Mouse (Mus musculus): ENCODE data around the gene Nudt16l1.

The Nudt16l1 gene

DNA sequence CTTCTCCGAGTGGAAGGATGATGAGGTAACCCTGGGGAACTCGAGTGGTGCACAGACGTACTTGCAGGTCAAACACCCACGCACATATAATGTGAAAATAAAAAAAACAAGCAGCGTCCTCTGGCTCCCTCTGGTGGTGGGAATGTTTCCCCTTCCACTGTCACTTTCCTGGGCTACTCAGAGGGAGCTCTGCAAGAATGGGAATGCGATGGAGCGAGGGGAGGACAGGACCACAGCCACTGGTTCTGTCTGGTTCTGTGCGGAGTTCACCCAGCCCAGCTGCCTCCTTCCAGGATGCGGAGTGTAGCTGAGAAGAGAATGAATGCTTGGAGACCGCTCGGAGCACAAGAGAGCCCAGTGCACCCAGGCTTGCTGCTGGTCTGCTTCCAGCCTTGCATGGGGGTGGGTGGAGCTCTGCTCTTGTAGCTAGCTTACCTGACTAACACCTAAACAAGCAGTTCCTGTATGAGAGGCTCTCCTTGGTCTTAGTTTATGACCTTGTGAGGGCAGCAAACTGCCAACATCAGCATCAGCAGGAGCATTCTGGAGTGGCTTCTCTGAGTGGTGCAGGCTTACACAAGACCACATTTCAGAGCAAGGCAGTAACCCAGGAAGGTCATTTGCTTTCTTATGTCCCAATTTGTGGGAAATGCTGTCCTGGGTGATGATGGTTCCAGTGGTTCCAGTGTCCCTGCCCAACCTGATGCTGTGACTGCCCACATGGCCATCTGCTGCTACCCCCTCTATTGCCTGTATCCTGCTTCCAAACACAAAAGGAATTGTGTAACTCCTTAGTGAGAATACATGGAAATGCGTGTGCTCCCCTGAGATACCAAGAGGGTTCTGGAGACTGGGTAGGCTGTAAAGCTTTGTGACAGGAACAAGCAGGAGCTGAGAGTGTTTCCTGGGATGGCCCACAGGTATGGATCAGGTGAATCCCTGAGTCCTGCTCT, 24.5 kb upstream of the Nudt16l1 start:
- DNase-seq (ENCODE audit: low spot score), result peak; percentile 89

DNA sequence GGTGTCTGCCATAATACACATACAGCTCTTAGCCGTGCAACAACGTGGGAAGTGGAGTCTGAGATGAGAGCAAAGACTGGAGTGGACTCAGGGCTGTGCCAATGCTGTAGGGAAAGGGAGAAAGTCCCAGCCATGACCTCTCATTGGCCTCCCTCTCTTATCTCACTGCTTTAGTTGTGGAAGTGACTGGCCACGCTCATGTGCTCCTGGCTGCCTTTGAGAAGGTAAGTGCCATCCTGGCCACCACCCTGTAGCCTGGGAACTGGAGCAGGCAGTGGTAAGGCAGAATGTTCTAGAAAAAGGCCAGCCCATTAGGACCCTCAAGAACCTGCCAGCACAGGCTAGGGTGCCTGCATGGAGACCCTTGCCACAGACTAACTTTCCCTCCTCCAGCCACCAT, 22.6 kb upstream of the Nudt16l1 start:
- DNase-seq (ENCODE audit: low spot score), result no peak

DNA sequence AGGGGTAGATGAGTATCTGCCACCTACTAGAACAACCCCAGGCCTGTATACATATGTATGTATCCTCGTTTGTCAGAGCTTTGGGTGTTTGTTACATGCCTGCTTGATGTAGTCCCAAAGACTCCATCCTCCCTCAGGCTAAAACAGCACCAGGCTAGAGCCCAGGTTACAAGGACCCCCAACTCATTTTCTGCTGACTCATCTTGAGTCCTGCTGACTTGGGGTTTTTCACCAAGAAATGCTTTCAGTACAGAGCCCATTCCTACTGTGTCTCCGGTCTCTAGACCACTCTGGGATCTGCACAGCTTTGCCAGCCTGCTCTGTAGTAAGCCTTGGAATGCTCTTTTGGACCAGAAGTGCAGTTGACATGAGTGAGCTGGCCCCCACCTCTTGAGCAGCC, 22.0 kb upstream of the Nudt16l1 start:
- no peak for DNase-seq (ENCODE audit: low spot score)

DNA sequence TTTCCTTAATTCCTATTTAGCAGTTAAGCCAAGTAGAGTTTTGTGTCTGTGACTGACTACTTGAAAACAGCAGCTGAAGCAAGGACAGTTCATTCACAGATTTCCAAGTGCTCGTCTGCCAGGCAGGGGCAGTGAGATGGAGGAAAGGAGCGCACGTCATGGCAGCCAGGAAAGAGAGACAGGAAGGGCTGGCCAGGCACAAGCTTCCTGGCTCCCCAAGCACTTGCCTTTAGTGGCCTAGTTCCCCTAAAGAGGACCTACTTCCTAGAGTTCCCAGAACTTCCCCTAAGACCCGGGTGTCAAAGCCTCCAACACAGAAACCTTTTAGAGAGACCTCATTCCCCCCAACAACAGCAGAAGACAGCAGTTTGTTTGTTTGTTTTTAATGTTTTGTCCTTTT, 18.0 kb upstream of the Nudt16l1 start:
- DNase-seq (ENCODE audit: low spot score), result no peak

DNA sequence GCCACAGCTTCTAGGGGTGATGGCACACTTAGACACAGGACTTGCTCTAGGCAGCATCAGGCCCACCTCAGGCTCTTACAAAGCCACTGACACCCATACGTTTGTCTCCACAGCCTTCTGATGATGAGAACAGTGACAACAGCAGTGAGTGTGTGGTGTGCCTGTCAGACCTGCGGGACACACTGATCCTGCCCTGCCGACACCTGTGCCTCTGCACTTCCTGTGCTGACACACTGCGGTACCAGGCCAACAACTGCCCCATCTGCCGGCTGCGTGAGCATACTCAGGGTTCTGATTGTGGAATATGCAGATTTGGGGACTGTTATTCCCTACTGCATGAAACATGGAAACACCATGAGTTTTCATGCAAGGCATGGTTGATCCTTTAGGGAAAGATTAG, 16.1 kb upstream of the Nudt16l1 start:
- no peak for DNase-seq (ENCODE audit: low spot score)

DNA sequence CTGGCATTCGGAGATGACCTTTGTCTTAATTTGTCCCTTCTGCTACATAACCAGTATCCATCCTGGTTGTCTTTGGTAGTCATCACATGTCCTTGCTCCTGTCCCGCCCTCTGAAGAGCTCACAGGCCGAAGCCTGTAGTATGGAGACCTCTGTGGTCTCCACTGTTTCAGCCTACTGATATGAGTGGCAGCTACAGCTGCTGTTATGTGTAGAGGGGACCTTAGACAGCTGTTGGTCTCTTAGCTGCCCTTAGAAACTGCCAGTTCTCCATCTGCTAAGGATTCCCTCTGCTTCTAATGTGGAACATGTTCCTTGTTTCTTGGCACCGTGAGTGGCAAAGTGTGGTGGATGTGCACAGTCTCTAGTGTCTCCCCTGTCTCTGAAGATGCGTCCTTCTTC, 14.6 kb upstream of the Nudt16l1 start:
- no peak for DNase-seq (ENCODE audit: low spot score)

DNA sequence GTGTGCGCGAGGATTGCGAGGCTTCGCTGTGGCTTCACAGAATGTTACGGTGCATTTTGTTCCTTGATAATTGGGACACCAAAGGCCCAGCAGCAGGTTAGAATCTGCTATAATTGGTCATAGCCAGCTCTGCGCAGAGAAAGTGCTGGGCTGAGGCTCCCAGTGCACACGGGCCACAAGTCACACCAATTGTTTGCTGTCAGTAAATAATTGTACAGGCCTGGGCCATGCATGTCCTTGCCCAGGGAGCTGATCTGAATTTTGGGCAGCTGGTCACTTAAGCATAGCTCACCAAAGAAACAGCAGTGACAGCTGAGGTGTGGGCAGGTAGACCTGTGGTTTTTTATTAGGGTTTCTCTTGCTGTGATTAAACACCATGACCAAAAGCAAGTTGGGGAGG, 10.6 kb upstream of the Nudt16l1 start:
- DNase-seq (ENCODE audit: low spot score), result no peak

DNA sequence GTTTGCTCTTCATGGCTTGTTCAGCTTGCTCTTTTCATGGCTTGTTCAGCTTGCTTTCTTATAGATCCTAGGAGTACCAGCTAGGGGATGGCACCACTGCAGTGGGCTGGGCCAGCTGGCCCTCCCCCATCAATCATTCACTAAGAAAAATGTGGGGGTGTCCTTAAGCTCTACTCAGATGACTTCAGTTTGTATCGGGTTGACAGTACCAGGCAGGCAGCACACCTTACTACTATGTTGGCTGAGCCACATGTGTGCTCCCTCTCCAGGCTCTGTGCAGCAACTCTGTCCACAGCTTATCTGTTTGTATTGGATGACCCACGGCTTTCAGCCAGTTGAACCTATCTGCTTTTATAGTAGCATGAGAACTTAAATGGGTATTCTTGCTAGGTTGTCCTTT, 10.1 kb upstream of the Nudt16l1 start:
- no peak for DNase-seq (ENCODE audit: low spot score)

DNA sequence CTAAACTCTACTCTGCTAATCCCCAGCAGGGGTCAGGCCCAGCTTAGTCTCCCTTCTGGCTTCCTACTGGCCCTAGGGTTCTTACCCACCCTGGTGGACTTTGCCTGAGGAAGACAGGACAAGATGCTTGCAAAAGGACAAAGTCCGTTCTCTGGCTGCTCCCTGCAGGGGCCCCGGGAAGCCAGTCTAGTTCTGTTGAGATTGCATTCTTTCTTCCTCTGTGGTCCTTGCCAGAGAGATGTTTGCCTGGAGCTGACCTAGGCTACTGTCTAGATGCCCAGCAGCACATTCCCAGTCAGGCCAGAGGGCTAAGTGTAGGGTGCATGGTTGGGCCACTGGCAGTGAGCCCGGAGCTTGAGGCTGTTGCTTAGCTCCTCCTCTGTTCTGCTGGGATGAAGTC, 6.1 kb upstream of the Nudt16l1 start:
- DNase-seq (ENCODE audit: low spot score), result no peak

DNA sequence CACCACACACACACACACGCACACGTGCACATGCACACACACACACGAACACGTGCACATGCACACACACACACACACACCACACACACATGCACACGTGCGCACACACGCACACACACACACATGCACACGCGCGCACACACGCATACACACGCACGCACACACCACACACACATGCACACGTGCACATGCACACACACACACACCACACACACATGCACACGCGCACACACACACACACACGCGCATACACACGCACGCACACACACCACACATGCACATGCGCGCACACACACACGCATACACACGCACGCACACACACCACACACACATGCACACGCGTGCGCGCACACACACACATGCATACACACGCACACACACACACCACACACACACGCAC, 3.1 kb upstream of the Nudt16l1 start:
- no peak for DNase-seq (ENCODE audit: low spot score)

DNA sequence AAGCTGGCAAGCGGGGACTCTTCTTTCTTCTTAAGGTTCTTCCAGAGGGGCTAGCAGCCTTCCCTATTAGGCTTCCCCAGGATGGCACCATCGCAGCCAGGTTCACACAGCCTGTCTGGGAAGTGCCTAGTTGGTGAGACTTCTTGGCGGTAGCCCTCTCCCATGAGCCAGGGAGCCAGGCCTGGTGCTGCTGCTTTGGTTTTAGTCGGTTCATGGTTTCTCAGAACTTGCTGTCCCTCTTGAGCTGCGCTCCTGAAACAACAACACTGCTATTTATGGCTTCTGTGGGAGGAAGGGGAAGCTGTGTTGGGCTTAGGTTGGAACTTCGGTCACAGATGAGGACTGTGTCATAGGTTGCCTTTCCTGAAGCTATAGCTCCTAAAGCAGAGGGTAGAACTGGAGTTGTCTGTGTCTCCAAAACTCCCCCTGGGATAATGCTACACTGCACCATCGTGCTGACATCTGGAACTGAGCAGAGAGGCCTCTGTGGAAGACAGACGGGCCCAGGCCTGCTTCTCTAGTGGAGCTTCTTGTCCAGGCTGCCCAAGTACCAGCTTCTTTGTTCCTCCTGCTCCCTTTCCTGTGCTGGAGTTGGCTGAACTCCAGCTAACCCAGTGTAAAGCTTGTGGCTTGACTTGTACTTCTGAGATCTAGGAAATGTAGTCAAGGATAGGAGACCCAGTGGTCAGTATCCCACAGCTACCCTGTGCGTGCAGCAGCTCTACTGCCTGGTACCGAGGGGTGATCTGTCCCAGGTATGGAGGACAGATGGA, 2.4 kb upstream of the Nudt16l1 start:
- no peak for DNase-seq (ENCODE audit: low spot score)

DNA sequence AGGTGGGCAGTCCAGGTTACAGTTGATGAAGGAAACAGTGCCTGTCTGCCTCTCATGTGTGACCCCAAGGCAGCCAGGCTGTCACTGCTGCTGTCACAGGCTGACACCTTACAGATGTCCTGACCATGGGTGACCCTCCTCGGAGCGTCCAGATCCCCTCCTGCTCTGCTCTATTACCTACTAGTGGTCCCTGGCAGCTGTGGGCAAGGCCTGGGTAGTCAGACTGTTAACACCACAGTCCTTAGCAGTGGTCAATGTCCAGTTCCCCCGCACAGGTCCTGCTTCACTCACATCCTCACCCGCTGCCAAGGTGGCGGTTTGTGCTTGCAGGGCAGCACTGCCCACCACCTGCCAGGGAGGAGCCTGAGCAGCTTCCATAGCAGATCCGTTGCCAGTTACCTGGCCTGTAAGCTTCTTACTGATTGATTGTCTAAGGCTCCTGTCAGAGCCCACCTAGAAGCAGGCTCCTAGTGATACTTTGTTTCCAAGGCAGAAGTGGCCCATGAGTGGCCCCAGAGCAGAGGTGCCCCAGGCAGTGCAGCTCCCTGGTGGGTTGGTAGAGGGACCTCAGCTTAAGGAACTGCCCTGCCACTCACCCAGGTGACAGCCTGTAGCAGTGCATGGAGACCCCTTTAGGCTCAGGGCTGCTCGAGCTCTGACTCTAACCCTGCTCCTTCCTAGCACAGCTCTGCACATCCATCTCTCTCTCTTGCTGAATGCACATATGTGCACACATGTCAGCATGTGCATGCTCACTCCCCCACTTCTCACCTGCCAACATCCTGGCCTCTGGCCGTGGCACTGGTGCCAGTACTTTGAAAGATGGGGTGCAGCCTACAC, 990 bp upstream of the Nudt16l1 start:
- no peak for DNase-seq (ENCODE audit: low spot score)

DNA sequence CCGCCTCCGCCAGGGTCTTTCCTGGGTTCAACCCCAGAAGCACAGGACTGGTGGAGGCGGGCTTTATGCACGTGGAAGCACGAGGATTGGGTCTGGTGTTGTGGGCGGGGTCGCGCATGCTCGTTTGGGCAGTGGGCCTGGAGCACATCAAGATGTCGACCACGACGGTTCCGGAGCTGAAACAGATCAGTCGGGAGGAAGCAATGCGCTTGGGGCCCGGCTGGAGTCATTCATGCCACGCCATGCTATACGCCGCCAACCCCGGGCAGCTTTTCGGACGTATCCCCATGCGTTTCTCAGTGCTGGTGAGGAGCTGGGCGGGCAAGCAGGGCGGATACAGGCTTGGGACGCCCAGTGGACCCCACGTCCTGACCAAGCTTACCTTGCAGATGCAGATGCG, 428 bp downstream of the Nudt16l1 start:
- DNase-seq (ENCODE audit: low spot score), result peak; percentile 98

DNA sequence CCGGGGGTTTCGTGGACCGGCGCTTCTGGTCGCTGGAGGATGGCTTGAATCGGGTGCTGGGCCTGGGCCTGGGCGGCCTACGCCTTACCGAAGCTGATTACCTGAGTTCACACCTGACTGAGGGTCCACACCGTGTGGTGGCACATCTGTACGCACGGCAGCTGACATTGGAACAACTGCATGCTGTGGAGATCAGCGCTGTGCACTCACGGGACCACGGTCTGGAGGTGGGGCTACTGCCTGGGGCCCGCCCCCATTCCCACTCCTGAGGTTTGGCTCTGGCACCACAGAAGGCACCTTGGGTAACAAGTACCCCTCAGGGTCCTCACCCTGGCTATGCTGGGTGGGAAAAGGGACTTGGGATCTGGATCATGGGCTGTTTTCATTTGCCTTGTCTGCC, 851 bp downstream of the Nudt16l1 start:
- peak; percentile 27 for DNase-seq (ENCODE audit: low spot score)

DNA sequence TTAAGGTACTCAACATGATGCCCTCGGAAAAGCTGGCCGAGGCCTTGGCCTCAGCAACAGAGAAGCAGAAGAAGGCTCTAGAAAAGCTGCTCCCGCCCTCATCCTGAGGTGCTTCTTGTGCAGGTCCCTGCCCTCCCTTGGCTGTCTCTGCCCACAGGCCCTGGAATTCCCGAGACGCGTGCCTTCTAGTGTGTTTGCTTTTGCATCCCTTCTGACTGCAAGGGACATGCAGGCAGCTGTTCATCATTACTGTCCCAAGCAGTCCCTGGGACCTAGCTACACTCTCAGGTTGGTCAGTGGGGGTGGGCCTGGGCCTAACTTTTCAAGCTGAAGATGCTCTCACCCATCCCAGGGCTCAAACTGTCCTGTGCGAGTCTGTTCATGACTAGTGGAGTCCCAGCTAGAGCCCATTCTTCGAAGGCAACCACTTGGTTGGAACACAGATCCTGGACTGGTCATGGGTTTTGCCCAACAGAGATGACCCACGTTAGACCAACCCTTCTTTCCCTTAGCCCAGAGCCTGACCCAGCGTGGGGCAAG, 1.8 kb downstream of the Nudt16l1 start:
- DNase-seq (ENCODE audit: low spot score), result no peak

DNA sequence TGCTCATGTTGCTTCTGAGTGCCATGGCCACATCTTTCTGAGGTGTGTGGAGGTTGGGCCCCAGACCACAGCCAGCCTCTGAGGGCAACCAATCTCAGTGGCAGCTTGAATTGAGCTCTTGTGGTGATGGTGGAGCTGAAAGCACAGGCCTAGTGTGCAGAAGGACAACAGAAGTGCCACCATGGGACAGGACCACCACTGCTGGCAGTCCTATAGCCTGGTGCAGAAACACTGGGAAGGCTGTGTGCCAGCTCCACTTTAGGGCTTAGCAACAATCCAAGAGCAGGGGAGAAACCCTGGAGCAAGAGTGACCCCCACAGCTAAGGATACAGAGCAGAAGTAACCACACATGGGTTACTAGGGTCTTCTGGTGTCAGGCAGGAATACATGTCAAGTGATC, 2.5 kb downstream of the Nudt16l1 start:
- no peak for DNase-seq (ENCODE audit: low spot score)

DNA sequence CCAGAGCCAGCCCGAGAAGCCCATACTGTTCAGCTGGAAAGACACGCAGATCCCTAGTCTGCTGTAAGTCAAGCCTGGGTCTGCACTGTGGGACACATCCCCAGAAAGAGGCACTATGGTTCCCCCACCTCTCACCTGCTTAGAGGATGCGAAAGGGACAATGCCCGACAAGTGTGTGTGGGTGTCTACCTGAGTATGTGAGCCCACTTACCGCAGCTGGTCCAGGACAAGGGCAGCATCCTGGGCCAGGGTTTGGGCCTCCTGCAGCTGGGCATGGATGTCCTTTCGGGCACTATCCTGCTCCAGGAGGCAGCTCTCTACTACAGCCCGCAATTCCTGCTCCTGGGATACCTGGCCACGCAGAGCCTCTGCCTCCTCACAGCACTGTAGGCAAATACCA, 4.3 kb downstream of the Nudt16l1 start:
- no peak for DNase-seq (ENCODE audit: low spot score)

DNA sequence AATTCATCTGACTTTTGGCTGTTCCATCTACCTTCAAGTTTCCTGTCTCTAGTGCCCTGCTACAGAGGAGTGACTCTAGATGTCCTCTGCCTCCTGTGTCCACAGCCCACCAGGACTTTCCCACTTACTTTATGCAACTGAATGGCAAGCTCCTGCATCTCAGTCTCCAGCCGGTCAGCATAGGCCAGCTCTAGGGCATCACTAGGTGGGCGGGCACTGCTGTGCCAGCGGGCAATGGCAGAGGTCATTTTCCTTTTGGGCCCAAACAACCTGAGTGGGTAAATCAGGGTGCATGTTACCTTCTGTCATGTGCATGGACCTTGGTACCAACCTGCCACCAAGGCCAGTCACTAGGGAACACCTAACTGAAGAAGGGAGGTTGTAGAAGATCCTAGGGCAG, 4.9 kb downstream of the Nudt16l1 start:
- DNase-seq (ENCODE audit: low spot score), result no peak

DNA sequence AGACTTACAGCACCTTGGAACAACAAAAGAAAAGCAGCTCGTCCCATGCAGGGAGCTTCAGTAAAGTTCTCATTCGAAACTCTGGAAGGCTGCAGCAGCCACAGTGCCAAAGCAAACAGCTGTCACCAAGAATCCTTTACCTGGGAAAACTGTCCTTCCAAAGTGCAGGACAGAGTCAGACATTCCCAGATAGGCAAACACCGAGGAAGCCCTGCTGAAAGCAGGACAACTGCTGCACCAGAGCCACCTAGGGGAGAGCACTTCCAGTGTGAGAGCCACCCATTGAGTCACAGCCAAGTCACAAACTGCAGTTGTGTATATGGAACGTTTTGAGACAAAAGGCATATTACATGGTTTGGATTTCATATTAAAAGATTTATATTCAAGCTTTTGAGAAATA, 6.9 kb downstream of the Nudt16l1 start:
- DNase-seq (ENCODE audit: low spot score), result no peak

DNA sequence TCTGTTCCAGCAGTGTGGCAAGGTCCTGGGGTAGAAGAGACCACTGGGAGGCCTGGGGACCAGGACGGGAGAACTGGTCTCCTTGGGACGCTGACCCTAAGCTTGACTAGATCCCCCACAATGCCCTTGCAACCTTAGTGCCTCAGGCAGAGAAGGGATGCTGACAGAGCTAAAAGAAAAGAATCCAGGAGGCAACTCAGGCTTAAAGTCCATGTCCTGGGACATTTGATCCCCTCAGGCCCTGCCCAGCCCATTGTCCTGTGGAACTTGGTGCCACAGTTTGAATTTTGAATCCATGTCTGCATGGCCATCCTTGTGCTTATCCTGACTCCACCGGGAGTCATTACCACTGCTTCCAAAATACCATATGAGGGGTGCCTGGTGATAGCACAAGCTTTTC, 7.6 kb downstream of the Nudt16l1 start:
- no peak for DNase-seq (ENCODE audit: low spot score)

DNA sequence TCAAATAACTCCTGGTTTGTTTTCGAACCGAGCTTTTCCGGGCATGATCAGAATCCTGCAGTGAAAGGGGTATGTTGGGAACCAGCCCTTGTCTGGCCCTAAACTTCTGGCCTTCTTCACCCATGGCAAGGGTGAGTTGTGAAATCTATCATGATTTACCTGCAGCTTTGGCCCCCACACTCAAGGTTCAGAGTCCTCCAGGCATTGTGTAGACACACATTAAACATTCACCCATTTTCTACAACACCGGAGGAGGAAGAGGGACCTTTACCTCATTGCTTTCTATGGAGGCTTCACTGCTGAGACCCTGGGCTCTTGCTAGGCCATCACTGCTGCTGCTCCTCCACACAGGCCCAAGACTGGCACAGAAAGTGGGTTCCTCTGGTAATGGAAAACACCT, 8.8 kb downstream of the Nudt16l1 start:
- DNase-seq (ENCODE audit: low spot score), result no peak

DNA sequence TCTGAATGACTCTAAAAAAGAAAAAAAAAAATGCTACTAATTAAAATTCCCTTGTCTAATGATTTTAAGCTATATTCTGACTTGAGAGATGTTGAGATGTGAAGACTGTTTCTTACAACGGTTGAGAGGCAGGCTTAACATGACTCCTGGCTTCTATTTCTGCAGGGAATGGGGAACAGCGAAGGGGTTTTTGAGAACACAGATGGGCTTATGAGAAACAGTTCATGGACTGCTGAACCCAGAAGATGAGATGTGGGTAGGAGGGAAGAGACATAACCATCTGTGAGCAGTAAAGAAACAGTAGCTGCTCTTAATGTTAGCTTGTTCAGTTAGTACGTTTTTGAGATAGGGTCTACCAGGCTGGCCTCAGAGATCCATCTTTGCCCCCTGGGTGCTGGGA, 18.0 kb downstream of the Nudt16l1 start:
- DNase-seq (ENCODE audit: low spot score), result no peak
